Mouse (Mus musculus): ENCODE data around the gene Hexdc.

The Hexdc gene

DNA sequence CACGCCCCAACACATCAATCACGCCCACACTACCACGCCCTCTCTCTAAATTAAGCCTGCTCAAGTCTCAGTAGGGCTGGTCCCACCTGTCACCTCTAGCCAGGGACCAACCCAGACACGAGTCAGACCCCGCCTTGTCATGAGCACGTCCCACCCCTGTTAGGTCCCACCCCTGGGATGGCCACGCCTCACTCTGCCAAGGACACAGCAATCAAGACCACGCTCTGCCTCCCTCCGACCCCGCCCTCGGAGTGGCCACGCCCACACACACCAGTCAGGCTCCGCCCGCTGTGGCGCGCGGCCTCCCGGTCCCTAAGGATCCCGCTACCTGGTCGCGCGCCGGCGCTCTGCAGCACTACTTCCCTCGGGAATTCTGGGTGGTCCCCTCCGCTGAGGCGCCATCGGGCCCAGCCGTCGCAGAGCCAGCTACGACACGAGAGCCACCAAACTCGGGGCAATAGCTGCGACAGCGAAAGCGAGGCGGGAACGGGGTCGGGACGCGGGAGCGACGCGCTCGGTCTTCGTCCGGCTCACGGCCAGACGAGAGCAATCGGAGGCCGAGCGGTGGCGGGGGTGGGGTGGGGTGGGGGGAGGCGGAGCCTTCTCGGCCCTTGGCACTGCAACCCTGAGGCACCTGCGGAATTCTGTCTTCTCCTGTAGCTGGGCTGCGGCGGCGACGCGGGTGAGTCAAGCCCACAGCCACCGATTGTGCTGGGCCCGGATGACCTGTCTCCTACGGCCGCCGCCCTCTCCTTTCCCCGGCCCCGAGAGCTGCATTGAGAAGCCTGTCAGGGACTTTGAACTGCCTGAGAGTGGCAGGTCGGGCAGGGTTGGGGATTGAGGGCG is at the start of gene Hexdc, which contains the start of gene Ogfod3:
Gene Hexdc (plus strand): TSS at position 273 of the 846 bp plus-strand sequence.
Gene Ogfod3 (minus strand): TSS at position 551 of the 846 bp plus-strand sequence.
- peak; percentile 96 for DNase-seq

DNA sequence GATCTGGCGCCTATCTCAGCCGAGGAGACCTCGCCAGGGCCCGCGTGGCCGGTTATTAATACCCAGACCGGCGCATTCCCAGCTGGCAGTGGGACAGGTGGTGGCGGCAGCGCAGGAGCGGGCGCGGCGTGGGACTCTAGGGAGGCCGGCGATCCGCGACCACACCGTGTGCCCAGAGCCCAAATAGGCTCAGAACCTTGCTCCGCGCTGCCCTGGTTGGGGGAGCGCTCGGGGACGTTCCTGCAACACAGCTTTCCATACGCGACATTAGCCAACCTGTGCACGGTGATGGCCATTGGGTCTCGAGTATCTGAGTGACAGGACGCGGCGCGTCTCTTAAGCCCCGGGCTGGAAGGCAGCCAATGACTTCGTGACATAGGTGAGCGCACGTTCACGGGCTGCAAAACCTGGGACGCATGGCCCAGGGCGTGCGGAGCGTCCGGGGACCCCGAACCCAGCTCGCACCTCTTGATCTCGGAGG is 47.8 kb upstream of the Hexdc start:
- DNase-seq, result no peak

DNA sequence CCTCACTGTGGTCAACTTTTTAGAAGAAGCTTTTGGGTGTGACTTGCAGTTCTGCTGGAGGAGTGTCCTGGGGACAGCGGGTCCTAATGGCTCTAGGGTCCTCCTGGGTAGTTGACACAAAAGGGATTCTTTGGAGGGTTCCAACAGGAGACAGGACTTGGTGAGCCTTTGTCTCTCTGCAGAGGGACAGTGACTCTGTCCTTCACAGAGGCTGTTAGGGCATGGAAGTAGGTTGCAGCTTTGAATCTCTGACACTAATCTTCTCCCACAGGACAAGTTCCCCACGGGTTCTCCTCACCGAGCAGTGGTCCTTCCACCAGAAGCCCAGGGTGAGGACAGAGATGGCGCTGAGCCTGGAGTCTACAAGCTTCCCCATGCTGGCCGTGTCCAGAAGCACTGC is 44.3 kb upstream of the Hexdc start, which contains the start of gene Uts2r:
Gene Uts2r (plus strand): TSS at position 301 of the 400 bp plus-strand sequence.
- no peak for DNase-seq

DNA sequence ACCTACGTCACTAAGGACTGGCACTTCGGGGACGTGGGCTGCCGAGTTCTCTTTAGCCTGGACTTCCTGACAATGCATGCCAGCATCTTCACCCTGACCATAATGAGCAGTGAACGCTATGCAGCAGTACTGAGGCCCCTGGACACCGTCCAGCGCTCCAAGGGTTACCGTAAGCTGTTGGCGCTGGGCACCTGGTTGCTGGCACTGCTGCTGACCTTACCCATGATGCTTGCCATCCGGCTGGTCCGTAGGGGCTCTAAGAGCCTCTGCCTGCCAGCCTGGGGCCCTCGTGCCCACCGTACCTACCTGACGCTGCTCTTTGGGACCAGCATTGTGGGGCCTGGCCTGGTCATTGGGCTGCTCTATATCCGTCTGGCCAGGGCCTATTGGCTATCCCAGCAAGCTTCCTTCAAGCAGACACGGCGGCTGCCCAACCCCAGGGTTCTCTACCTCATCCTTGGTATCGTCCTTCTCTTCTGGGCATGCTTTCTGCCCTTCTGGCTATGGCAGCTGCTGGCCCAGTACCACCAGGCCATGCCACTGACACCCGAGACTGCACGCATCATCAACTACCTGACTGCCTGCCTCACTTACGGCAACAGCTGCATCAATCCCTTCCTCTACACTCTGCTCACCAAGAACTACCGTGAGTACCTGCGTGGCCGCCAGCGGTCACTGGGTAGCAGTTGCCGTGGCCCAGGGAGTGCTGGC is 43.4 kb upstream of the Hexdc start:
- DNase-seq, result no peak

DNA sequence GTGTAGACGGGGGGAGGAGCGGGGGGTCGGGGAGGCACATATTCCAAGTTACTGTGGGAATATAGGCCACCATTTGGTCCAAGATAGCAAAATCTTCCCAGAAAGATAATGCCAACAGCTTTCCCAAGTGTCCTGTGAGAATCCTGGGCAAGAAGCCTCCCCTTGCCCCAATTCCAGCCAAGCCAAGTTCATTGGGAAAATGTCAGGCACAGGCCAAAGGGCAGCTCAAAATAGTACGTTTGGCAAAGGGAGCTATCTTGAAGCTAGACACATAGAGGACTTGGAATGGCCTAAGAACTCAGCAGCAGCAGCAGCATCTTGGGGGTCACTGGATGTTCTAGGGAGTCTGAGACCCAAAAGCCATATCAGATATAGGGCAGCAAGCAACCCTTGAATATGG is 40.5 kb upstream of the Hexdc start:
- no peak for DNase-seq

DNA sequence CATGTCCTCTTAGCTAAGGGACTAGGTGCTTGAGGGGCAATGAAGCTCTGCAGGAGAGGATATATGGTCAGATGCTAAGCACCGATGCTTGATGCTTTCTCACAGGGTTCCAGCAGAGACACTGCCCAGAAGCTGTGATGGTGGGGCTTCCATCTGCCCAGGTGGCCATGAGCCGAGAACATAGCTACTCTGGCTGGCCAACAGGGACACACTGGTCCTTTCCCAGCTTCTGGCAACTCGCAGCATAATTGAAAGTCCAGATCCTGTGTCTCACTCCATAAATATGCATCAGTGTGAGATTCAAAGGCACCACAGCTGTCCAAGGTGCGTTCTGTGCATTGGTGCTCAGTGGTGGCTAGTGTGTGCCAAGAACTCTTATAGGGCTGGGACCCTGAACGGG is 31.0 kb upstream of the Hexdc start:
- peak; percentile 29 for DNase-seq

DNA sequence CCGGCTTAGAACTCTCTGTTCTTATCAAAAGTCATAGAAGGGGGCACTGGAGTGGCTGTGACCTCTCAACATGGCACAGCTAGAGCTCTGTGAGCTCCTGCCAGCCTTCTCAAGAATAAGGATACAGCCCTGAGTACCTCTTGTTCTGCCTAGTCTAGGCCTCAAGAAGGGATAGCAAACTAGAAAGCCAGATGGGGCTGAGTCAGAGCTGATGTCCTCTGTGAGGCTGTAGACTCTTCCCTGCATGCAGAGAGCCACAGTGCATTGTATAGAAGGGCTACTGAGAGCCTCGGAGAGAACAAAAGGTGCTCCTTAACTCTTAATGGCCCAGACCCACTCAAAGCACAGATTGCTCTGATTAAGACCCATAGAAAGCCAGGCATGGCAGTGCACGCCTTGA is 30.0 kb upstream of the Hexdc start:
- peak; percentile 36 for DNase-seq

DNA sequence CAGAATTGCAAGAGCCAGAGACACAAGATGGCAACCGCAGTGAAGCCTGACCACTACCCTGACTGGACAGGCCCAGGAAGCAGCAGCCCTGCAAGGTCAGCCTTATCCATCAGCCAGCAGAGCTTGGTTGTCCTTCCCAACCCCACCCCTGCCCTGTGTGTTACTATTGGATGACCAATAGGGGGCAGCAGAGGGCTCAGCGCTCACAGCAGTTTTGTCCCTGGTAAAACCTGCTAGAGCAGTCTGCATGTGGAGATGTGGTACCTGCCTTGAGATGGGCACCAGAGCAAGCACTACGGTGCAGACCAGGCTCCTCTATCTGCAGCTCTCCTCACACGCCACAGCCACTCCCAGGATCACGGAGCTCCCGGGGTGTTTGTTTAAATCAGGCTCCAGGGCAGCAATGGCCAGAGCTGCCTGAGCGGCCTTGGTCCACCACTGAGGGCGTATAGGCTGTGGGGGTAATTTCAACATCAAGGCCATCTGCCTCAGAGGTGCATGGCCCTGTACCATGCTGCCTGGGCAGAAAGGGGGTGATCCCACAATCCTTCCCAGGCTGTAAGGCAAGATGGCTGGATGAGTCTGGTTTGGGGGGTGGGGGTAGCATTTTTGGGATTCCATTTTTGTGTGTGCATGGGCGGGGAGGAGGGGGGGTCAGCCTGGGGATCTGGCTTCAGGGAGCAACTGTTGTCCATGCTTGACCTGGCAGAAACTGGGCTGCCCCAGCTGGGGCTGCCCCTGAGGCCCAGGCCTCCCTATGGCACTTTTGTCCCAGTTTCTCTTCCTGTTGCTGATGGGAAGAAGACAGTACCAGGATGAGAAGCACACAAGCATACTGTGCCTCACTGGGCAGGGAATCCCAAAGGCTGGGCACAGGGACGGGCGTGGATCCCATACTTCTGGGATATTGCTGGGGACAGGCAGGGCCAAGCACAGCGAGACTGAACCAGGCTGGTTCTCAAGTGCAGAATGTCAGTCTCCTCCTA is 27.7 kb upstream of the Hexdc start:
- DNase-seq, result no peak

DNA sequence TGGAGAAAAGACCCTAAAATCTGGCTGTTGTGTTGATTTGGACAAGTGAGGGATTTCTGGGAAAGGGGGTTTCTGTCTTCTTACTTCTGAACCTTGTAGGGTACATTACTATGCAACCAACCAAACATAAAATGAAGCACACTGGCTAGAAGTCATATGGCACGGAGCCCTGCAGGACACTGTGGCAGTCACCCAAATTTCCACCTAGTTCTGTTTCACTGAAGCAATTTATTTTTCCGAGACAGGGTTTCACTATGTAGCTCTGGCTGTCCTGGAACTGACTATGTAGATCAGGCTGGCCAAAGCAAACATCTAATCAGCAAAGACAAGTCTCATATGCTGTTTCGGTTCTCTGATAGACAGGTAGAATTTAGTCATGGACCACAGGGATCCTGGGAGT is 14.6 kb upstream of the Hexdc start:
- no peak for DNase-seq

DNA sequence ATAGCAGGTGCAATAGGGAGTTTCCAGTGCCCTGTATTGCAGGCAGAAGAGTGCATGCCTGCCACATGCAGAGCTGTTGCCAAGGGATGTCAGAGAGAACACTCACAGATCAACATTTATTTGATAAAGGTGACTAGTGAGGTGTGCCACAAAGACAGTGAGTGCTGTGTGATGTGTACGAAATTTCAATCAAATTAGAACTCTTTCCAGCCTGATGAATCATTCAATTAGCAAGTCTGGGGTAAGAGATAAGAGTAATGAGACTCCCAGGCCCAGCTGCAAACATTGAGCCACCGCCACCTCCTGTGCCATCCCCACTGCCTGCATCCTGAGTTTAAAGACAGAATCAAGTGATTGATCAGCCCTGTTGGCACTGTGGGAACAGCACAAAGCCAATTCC is 11.5 kb upstream of the Hexdc start:
- DNase-seq, result no peak

DNA sequence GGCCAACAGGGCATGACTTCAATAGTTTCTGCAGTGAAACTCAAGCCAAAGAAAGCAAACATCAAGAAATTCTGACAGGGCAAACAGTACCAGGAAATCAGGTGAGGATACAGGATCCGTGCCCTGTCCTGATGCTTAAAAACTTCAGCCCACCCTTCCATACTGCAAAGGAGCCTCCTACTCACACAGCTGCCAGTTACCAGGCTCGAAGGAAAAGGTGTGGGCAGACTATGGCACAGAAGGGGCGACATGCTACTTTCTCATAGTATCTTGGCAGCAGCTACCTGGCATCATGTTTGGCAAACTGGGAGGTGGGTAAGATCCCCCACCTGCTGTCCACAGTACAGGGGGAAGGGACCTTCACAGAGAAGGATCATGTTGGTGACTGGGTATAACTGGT is 10.8 kb upstream of the Hexdc start:
- no peak for DNase-seq

DNA sequence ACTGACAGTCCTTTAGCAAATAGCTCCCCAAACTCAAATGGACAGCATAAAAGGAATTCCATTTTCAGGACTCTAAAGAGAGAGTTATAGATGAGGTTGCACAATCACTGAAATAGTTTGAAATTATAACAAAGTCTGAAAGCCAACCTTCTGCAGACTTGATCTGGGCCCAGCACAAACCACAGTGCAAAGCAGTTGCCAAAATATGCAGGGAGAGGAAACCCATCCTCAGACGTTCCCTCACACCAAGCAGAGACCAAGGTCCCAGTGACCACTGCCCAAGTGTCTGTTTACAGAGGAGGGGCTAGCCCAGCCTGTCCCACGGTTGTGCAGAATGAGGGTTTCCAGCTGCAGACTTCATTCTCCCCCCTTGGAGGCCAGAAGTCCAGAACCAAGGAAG is 5.6 kb upstream of the Hexdc start:
- DNase-seq, result no peak

DNA sequence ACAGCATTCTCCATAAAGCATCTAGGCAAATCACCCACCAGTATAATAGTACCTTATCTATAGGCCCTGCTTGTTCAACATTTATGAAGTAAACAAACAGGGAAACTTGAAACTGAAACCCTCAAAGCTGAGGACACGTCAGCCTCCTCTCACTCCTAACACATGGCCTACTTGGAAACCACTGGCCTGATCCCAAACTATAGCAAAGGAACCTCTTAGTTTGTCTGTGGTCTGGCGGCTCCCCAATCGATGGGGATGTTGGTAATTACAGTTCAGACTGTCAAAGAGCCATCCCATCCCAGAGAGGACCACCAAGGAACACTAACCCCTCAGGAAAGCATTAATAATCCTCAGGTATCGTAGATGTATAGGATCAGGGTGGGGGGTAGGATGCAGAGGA is 4.4 kb upstream of the Hexdc start:
- no peak for DNase-seq

DNA sequence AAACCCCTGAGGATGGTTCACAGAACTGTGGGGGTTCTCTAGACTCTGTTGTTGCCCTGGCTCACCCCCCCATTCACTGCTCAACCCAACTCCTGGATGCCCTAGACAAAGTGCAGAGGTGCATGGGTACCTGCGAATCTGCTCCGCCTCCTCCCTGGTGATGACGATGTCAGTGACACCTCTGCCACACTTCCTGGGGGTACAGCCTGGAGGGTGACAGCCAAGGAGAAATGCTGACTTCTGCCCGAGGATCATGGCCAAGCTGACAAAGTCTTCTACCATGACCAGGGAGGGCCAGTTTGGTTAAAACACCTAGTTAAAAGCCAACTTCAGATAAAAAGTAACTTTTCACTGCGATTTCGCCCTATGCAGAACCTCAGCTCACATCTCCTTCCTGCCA is 3.5 kb upstream of the Hexdc start:
- no peak for DNase-seq

DNA sequence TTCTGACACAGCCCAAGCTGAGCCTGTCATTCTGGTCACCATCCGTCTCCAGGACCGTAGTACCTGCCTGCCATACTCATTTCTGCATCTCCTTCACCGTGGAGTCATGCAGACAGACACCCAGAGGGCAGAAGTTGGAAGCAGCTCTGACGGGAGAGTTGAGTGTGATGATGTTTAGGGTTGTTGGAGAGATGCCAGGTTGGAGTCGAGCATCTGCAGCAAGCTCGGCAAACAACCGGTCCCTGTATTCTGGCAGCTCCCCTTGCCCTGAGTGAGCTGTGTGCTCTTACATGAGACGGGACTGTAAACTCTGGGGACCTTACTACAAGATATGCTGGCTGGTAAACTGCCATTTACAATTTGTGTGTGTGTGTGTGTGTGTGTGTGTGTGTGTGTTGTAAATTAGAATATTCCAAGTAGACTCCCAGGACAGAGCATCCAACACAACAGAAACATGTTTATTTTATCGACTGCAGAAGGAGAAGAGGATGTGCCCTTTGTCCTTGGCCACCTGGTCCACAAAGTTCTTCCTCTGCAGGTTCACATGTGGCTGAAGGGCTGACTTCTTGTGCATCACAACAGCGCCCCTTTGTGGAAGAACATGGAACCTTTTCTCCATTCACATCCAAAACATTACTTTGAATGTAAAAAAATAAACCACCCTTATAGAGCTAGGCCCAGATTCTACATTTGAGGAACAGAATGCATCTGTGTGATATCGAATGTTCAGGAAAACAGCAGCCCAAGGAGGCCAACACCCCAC is 2.6 kb upstream of the Hexdc start:
- DNase-seq, result peak; percentile 37

DNA sequence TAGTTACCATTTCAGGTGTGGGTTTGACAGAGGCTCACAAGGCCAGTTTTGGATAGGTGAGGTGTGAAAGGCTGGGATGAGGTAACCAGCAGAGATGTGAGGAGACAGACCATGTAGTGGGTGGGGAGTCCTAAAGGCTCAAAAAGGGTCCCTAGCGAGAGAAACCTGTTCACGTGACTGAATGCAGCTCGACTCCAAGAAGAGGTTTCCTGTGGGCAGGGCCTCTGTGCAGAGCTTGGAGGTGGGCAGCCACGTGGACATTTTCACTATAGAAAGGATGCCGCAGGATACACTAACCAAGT is 423 bp upstream of the Hexdc start:
- DNase-seq, result no peak

DNA sequence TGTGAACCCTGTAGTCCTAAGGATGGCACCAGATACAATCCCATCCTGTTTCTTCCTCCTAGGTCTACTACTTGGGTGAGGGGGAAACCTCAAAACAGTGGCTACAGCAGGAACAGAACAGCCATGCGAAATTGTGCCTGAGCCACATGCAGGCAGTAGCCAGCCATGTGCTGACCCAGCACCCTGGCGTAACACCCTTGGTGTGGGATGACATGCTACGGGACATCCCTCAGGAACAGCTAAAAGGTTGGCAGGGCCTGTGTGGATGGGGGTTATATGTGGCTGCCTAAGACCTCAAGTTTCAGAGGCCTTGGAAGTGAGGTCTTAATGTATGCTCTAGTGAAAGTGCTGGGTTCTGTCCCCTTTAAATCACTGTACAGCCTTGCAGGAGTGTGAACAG is 12.6 kb downstream of the Hexdc start:
- DNase-seq, result no peak

DNA sequence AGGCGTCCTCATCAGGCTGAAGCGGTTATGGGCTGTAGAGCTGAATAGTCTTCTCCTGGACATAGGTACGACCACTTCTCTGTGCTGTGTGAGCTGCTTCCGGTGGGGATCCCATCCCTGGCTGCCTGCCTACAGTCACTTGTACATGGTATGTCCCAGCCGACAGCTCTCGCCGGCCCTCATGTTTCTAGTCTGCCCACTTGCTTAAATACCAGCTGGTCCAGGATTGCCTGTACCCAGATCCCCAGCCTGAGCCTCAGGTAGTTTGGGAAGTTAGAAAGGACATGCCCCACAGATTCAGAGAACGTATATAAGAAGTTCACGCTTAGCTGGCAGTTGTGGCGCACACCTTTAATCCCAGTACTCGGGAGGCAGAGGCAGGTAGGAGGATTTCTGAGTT is 15.5 kb downstream of the Hexdc start:
- no peak for DNase-seq

DNA sequence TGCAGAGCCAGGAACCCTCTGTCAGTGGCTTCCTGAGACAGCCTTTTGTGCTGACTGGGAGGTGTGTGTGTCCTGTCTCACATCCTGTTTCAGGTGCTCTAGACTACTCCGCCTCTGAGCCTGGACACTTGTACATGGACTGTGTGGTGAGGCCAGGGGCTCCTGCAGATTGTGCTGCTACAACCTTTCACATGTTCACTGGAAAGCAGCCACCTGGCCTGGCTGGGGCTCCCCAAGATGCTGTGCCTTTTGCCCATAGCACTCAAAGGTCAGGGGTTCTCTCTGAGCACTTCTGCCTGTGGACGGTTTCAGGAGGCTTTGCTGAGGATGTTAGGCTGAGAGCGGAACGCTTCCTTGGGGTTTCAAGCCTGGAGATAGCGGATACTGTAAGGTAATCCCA is 16.5 kb downstream of the Hexdc start:
- DNase-seq, result no peak

DNA sequence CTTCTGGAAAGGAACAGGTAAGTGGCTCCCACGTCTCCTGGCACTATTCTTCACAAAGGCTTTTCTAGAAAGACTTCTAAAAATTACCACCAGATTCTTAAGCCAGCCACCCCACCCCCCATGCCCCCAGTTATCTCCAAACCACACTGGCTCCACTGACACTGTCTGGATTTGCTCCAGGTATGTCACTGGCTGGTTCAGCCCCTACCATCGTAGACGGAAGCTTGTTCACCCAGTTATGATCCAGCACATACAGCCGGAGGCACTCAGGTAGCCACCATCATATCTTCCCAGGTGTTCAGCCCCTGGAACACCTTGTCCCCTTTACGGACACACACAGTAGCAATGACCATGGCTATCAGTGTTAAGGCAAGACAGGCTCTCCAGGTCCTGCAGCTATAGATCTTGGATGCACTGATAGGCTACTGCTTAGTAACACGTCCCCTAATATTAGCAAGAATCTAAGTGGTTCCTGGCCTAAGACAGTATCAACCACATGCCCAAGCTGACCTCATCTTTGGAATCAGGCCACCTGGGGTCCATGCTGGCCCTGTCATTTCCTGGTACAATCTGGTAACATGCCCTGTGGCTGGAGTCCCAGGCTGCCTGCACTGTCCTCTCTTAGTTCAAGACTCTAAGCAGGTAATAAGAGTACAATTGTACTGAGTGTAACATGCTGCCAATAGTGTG is 17.2 kb downstream of the Hexdc start:
- no peak for DNase-seq

DNA sequence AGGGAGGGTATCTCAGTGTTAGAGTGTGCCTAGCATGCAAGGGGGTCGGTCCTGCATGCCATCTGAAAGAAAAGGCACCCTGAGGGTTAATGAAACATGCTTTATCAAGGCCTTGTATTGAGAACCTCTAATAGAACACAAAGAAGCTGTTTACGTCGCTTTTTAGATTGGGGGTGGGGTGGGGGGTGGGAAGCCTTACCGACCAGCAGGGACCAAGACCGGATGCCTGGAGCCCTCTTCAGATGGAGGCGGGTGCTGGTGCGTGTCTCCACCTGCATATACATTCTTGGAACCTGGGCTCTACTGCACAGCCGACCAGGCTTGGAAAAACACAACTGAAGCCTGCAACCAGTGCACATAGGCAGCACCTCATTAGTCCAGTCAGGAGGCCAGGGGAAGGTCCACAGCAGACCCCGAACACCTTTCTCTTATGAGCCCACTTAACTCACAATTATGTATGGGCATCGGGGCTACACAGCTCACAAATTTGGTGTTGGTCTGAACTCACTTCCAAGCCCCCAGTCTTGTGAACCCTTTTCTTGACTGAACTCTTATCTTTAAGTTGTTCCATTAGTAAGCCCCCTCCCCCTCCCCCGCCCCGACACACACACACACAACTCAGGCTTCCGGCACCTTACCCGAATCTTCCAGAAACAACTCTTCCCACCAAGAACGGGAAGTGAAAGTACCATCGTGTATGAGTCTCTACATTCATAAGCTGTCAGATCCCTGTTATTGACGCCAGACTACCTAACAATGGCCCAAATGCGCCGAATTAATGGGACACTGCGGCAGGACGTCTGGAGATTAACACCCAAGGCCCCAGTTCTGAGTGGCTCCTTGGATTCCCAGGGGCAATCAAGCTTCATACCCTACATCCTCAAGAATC is 24.1 kb downstream of the Hexdc start:
- DNase-seq, result no peak
